Mouse (Mus musculus) limb, embryonic 11.5 days (tissue): ENCODE data around the gene Ap1g2. TPM values are rescaled to one million over a fixed set of nuclear protein-coding genes. Genes with fewer than 3 reads are reported as not detected.
A peak's percentile ranks its signal among the peaks of the same experiment; 100 is the strongest.

Source experiments
- ATAC-seq: fragments of 200-750 bp; cut with Nextera tagmentation; 2 replicates; pipeline ENCODE4 v1.8.0; 2017; ENCODE audit warnings: low read depth; ENCODE audit not compliant: insufficient number of reproducible peaks, low FRiP score, low TSS enrichment
- DNase-seq: peaks from one replicate; pipeline ENCODE4 v3.0.0-alpha.2; 2015; ENCODE audit warnings: low spot score
- H3K27ac ChIP-seq: fragments of 300-500 bp; sonication (generic); replicated peaks from 2 replicates; pipeline ENCODE4 v1.5.1; 2014; ENCODE audit warnings: low read depth, mild to moderate bottlenecking, low read length
- H3K27me3 ChIP-seq: fragments of 300-500 bp; sonication (generic); 2 replicates; pipeline ENCODE4 v1.6.1; 2014; ENCODE audit warnings: mild to moderate bottlenecking, low read length, mixed read lengths; ENCODE audit not compliant: control insufficient read depth, insufficient read depth
- H3K36me3 ChIP-seq: fragments of 300-500 bp; sonication (generic); 2 replicates; pipeline ENCODE4 v1.6.1; 2014; ENCODE audit warnings: mild to moderate bottlenecking, low read length, moderate library complexity, mixed read lengths; ENCODE audit not compliant: control insufficient read depth, insufficient read depth
- H3K4me1 ChIP-seq: fragments of 300-500 bp; sonication (generic); 2 replicates; pipeline ENCODE4 v1.6.1; 2014; ENCODE audit warnings: low read length, mixed read lengths; ENCODE audit not compliant: control insufficient read depth, insufficient read depth
- H3K4me2 ChIP-seq: fragments of 300-500 bp; sonication (generic); 2 replicates; pipeline ENCODE4 v1.6.1; 2014; ENCODE audit warnings: low read depth, mild to moderate bottlenecking, moderate library complexity; ENCODE audit not compliant: severe bottlenecking
- H3K4me3 ChIP-seq: fragments of 300-500 bp; sonication (generic); 2 replicates; pipeline ENCODE4 v1.5.1; 2014; ENCODE audit warnings: low read depth, low read length
- H3K9ac ChIP-seq: fragments of 300-500 bp; sonication (generic); 2 replicates; pipeline ENCODE4 v1.6.1; 2014; ENCODE audit warnings: mild to moderate bottlenecking, low read length
- H3K9me3 ChIP-seq: fragments of 300-500 bp; sonication (generic); 2 replicates; pipeline ENCODE4 v1.6.1; 2016; ENCODE audit warnings: low read length; ENCODE audit not compliant: control insufficient read depth
- WGBS: fragments of 180-500 bp; shearing (Covaris S2); extraction: QIAGEN DNeasy Blood & Tissue Kit; methylation state at CpG from one replicate; pipeline ENCODE4 v1.1.7; 2014; 5-methylcytosine and 5-hydroxymethylcytosine counted together
- polyA plus RNA-seq: library from polyadenylated mRNA; unstranded; fragments of >200 nt; fragmentation: Nextera tagmentation; extraction: Ambion mirVana; gene quantifications from 2 replicates; pipeline ENCODE4 v1.2.1, GENCODE M21; 2014

The Ap1g2 gene
- polyA plus RNA-seq, 1 experiment from 2014 or later: 9.9 TPM

DNA sequence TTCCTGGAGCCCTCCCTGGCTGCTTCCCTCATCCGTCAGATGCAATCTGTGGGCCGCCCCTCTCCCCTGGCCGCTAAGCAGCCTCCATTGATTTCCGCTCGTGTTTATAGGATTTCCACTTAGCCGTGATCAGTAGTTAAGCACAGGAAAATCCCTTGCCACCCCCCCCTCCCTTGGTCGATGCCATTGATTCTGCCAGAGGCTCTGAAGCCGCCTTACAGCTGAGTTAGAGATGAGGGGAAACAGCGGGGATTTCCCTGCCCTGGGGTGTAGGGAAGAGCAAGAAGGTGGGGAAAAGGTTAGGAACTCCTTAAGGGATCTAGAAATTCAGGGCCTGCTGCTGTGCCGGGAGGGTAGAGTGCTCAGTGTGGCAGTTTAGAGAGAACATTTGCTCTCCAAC is 8.7 kb downstream of the Ap1g2 start:
- Histone ChIP-seq H3K27me3 (no peaks in the 10 kb centered on the region), H3K27ac (no peak overlapping the region), H3K4me1 (peaks cover 9% of the 10 kb centered on the region; the same call in 1 of the 2 replicates), H3K9ac (no peak overlapping the region), H3K4me3 (no peak overlapping the region), H3K9me3 (no peaks in the 10 kb centered on the region), H3K36me3 (peaks cover 5% of the 10 kb centered on the region), H3K4me2 (no peak overlapping the region)
- 80% methylated on average over 10 of the region's 10 CpGs for WGBS
- DNase-seq: no peak
- ATAC-seq: no peak

DNA sequence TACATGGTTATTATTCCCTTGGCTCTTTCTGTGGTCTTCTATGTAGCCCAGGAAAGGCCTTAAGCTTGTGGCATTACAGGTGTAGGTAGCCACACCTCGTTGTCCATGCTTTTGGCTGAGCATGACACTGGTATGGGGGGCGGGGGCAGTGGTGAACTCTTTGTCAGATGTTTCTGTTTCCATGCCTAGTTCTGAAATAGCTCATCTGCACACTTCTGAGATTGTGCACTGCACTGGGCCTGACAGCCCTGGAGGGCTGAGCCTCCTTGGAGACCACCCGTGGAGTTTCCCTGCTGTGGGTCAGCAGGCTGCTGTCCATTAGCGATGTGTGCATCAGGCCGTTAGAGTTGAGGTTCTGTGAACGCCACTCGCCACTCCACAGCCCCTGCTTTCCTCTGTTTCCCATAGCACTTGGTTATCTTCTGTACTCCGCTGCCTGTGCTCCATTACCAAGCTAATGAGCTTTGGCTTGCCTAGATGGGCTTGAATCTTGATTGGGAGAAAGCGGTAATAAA is 9.8 kb downstream of the Ap1g2 start:
- ATAC-seq (no peak), DNase-seq (no peak)
- 67% methylated on average over 9 of the region's 9 CpGs for WGBS
- no peaks in the 10 kb centered on the region for H3K27me3 ChIP-seq
- H3K36me3 ChIP-seq: peaks cover 5% of the 10 kb centered on the region; the same call in 1 of the 2 replicates
- H3K9ac ChIP-seq: no peak overlapping the region
- no peak overlapping the region for H3K4me3 ChIP-seq
- no peaks in the 10 kb centered on the region for H3K9me3 ChIP-seq
- H3K4me2 ChIP-seq: no peak overlapping the region
- no peak overlapping the region for H3K27ac ChIP-seq
- peaks cover 9% of the 10 kb centered on the region; the same call in 1 of the 2 replicates for H3K4me1 ChIP-seq

- H3K4me1 ChIP-seq: peaks cover 16% of the 10 kb centered on the region; the same call in 1 of the 2 replicates
- peaks cover 5% of the 10 kb centered on the region; the same call in 1 of the 2 replicates for H3K36me3 ChIP-seq
- ATAC-seq: no peak
- H3K9me3 ChIP-seq: no peaks in the 10 kb centered on the region
- H3K4me3 ChIP-seq: peak overlapping the region; percentile 55
- 70% methylated on average over 12 of the region's 12 CpGs for WGBS
- DNase-seq: no peak
- H3K27me3 ChIP-seq: no peaks in the 10 kb centered on the region
- H3K4me2 ChIP-seq: peak overlapping the region; percentile 60
- no peak overlapping the region for H3K27ac ChIP-seq
- H3K9ac ChIP-seq: no peak overlapping the region; the same call in 1 of the 2 replicates
These were observed 10.7 kb downstream of the Ap1g2 start for GRCm38 (mm10) chr14:55095671-55096070.

GRCm38 (mm10) chr14:55095263-55095662 is 11.1 kb downstream of the Ap1g2 start:
- H3K4me3 ChIP-seq: peak overlapping the region; percentile 55
- no peaks in the 10 kb centered on the region for H3K27me3 ChIP-seq
- peak overlapping the region; percentile 79 for H3K9ac ChIP-seq
- H3K4me2 ChIP-seq: peak overlapping the region; percentile 60
- no peak overlapping the region for H3K27ac ChIP-seq
- no peaks in the 10 kb centered on the region for H3K9me3 ChIP-seq
- ATAC-seq (0 out of 2 replicates have a peak, but pooled peaks have one; percentile 2), DNase-seq (no peak)
- peaks cover 16% of the 10 kb centered on the region; the same call in 1 of the 2 replicates for H3K4me1 ChIP-seq
- WGBS: 54% methylated on average over 9 of the region's 9 CpGs
- H3K36me3 ChIP-seq: peaks cover 5% of the 10 kb centered on the region; the same call in 1 of the 2 replicates

- Histone ChIP-seq H3K27me3 (no peaks in the 10 kb centered on the region), H3K4me1 (peaks cover 16% of the 10 kb centered on the region; the same call in 1 of the 2 replicates), H3K27ac (no peak within 1 kb of the TSS), H3K9me3 (no peaks in the 10 kb centered on the region), H3K9ac (peak within 1 kb of the TSS; percentile 79), H3K4me2 (peak within 1 kb of the TSS; percentile 60), H3K36me3 (peaks cover 5% of the 10 kb centered on the region; the same call in 1 of the 2 replicates), H3K4me3 (peak within 1 kb of the TSS; percentile 55)
- DNase-seq: peak; percentile 89
- WGBS: 4% methylated on average over 30 of the region's 30 CpGs
- ATAC-seq: peak; percentile 74
These were observed 11.6 kb downstream of the Ap1g2 start, which contains the start of gene Thtpa for GRCm38 (mm10) chr14:55094704-55095231. Gene Thtpa (plus strand): TSS chr14:55094784.

- no peak for DNase-seq
- ATAC-seq: no peak
- Histone ChIP-seq H3K27ac (no peak overlapping the region), H3K27me3 (no peaks in the 10 kb centered on the region), H3K4me3 (no peak overlapping the region), H3K4me1 (peaks cover 19% of the 10 kb centered on the region; the same call in 1 of the 2 replicates), H3K9me3 (no peaks in the 10 kb centered on the region), H3K36me3 (peaks cover 3% of the 10 kb centered on the region; the same call in 1 of the 2 replicates), H3K4me2 (no peak overlapping the region), H3K9ac (no peak overlapping the region)
- 40% methylated on average over 6 of the region's 6 CpGs for WGBS
These were observed 12.5 kb downstream of the Ap1g2 start for GRCm38 (mm10) chr14:55093927-55094326.

- H3K4me1 ChIP-seq: peaks cover 19% of the 10 kb centered on the region; the same call in 1 of the 2 replicates
- peak within 1 kb of the TSS; percentile 57 for H3K4me3 ChIP-seq
- WGBS: under 1% methylated on average over 34 of the region's 34 CpGs
- no peaks in the 10 kb centered on the region for H3K9me3 ChIP-seq
- DNase-seq: peak; percentile 96
- no peaks in the 10 kb centered on the region for H3K36me3 ChIP-seq
- peak within 1 kb of the TSS; percentile 71 for H3K9ac ChIP-seq
- H3K27me3 ChIP-seq: no peaks in the 10 kb centered on the region
- H3K27ac ChIP-seq: peak within 1 kb of the TSS; percentile 59; the same call in 1 of the 2 replicates
- H3K4me2 ChIP-seq: peak within 1 kb of the TSS; percentile 76
- peak; percentile 84 for ATAC-seq
These were observed 14.3 kb downstream of the Ap1g2 start, which contains the start of gene Zfhx2 for GRCm38 (mm10) chr14:55092011-55092577. Gene Zfhx2 (minus strand): TSS chr14:55092324.

- 5% methylated on average over 34 of the region's 34 CpGs for WGBS
- Histone ChIP-seq H3K27ac (0 out of 2 replicates have a peak overlapping the region, but pooled peaks have one; percentile 59), H3K9me3 (no peaks in the 10 kb centered on the region), H3K36me3 (no peaks in the 10 kb centered on the region), H3K27me3 (no peaks in the 10 kb centered on the region), H3K4me1 (peaks cover 15% of the 10 kb centered on the region; the same call in 1 of the 2 replicates), H3K4me3 (peak overlapping the region; percentile 57), H3K4me2 (peak overlapping the region; percentile 76), H3K9ac (peak overlapping the region; percentile 71)
- ATAC-seq (no peak), DNase-seq (peak; percentile 46)
These were observed 15.1 kb downstream of the Ap1g2 start for GRCm38 (mm10) chr14:55091209-55091865.
